Mouse (Mus musculus): ENCODE measurements at regions not wholly inside any gene's neighbourhood (a gene's known extent, or its start where the extent isn't known, plus 50 kb on each side); places are given as distances from the start of the nearest gene placed in this dataset.

- DNase-seq, result no peak
Observed at GRCm38 (mm10) chr1:43247609-43248008, 50.8 kb upstream of the Fhl2 start.

DNA sequence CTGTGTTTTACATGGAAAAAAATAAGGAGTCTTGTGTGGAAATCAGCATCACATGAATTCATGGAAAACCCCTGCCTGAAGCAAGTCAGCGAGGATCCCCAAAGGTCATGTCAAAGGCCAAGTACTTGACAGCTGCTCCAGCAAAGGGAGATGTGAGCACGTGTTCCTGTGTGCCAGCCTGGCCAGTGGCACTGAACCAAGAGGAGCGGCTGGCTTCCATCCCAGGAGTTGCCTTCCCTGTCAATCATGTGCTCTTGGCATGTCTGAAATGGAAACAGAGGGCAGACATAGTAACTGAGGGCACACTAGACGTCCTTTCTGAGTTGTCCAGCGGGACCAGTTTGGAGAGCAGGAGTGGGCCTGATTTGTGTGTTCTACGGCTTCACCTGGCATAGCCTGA is 53.5 kb upstream of the Fhl2 start:
- DNase-seq, result peak; percentile 33 to 76

GRCm38 (mm10) chr1:43251356-43251755 is 54.6 kb upstream of the Fhl2 start:
- no peak for DNase-seq

GRCm38 (mm10) chr1:43254129-43254528 is 57.3 kb upstream of the Fhl2 start:
- no peak for DNase-seq

DNA sequence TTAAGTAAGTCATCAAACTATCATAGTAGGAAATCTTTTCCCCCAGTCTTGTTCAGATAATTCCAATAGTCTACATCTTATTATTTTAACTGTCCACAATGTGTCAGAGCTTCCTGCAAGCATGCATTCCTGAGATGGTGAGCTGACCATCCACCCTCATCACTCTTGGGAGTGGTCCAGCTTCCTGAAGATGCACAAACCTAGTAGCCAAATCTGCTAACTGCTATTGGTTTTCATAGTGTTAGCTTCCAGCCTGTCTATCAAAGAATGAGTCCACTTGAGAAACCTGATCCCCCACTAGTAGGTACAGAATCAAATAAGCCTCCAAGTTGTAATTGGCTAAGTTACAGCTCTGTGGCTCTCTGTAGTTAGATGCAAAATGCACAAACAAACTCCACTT is 59.3 kb upstream of the Fhl2 start:
- no peak for DNase-seq

GRCm38 (mm10) chr1:43257909-43258308 is 61.1 kb upstream of the Fhl2 start:
- no peak for DNase-seq

DNA sequence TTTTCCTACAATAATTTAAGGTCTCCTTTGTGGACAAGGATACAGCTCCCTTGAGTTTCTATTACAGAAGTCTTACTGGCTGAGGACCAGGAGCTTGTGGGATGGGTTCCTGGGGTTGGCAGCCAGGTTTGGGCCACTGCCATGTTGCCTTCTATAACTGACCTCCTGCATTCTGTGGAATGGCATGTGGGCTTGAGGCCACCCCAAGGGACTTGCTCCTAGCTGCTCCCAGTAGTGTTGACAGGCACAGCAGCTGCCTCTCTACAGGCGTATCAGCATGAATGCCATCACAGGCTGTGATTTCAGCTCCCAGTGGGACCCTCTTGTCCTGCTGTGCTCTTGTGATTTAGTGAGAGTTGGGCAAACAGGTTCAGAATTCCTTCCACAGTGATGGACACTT is 63.1 kb upstream of the Fhl2 start:
- peak in 1 of 2 experiments; percentile 4 for DNase-seq

DNA sequence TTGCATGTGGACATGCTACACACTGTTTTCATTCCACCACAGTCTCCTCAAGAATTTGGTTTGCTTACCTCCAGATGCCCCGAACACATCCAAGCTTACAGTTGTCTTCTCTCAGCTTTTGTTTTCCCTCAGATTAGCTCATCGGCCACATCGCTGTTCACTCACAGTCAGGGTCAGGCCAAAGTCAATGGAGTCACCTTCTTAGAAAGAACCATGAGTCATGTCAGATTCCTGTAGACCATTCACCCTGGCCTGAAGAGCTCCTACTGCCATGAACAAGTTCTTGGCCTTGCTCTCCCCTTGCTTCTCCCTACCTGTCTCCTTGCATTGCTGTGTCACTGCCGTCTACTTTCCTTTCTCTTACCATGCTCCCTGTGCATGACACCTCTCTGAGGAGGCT is 63.7 kb upstream of the Fhl2 start:
- DNase-seq, result no peak

- peak; percentile 86 to 87 for DNase-seq
Observed at GRCm38 (mm10) chr1:43264407-43264889, 67.7 kb upstream of the Fhl2 start.

DNA sequence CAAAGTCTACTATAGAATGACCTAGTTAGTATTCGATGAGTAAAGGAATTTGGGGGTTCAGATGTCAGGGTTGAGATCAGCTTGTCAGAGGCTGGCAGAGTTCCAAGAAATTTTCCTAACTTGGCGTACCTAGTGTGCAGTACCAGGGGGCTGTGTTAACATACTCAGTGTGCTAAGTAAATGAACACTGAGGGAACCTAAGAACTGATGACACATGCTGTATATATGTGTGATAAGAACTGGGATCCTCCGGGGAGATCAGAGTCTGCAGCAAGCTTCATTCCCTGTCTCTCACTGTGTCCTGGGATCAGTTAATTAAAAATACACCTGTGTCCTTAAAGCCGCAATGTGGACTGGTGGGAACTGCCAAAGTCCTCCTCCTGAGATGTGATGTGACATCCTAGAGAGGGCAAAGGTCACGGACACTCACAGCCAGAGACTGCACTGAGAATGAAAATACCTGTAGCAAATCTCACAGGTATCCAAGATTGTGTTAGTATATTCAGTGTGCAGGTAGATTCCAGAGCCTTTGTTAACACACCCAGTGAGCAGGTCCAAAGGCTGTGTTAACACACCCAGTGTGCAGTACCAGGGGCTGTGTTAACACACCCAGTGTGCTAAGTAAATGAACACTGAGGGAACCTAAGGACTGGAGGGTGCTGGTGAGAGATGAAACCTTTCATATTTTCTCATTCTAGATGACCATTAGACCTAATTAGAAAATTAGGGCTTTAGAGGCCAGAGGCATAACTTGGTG is 69.1 kb upstream of the Fhl2 start:
- DNase-seq, result no peak

DNA sequence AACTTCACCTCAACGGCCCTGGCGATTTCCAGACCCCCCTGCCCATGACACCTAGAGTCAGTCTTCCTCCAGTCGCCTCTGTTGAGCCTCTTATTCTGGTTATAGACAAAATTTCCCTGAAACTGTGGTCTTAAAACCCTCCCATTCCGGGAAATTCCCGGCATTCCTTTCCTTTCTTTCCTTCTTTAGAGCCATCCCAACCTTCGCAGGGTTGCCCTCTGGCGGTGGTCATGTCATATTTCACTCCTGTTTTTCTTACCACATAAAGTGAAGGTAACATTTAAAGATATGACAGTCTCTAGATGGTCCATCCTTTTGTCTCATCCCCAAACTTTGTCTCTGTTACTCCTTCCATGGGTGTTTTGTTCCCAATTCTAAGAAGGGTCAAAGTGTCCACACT is 72.9 kb upstream of the Fhl2 start:
- peak; percentile 12 to 18 for DNase-seq

DNA sequence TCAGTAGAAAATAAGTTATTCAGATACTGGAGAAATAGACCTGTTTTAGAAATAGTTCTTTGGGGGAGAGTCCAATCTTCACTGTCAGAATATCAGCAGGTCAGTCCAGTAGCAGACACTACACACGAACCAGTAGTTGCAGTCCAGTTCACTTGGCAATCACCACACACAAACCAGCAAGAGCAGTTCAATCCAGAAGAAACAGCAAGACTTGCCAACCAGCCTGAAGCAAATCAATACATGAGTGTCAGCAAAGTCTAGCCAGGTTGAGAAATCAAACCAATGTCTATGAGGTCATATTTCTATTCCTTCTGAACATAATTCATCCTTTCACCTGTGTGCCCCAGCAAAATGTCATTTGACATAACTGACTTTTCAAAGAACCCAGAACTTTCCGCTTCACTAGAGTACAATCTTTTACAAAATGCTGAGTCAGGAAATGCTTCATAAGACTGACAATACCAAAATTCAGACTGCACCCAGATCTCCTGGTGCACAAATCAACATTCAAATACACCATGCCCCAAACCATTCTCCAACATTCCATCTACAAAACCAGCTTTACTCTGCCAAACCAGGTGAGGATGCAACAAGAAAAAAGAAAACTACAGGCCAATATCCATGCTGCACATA is 76.6 kb upstream of the Fhl2 start:
- no peak for DNase-seq

DNA sequence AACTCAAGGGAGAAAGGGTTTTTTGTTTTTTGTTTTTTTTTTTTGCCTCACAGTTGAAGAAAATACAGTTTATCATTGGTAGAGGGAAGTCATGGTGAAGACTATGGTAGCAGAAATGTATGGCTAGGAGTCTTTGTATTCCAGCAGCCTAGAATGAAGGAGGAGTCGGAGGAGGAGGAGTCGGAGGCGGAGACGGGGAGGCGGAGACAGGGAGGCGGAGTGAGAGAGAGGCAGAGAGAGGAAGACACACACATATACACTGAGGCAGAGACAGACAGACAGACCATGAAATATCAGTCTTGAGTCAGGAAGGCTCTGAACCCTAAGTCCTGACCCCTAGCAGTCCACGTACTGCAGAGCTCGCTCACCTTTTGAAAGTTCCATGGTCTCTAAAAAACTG is 95.0 kb upstream of the Fhl2 start:
- DNase-seq, result no peak

DNA sequence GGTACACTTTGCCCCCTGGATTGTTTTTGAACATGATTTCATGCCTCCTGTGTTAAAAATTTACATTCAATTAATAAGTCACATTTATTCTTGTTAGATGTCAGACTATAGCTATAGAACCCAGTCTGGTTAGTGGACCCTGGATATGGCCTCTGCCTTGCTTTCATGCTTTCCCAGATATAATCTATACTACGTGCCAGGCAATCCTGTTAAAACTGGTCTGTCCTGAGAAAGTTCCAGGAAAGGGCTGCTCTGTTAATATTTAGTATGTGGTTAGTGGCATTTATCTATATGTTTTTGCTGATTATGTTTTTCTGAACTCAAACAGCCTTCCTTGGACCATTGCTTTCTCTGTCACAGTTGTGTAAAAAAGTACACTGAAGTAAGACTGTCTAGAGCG is 95.8 kb upstream of the Fhl2 start:
- no peak for DNase-seq

- DNase-seq, result no peak
Observed at GRCm38 (mm10) chr1:43294221-43295012, 97.6 kb upstream of the Fhl2 start.

- DNase-seq, result no peak
Observed at GRCm38 (mm10) chr1:43297579-43297978, 100.8 kb upstream of the Fhl2 start.

DNA sequence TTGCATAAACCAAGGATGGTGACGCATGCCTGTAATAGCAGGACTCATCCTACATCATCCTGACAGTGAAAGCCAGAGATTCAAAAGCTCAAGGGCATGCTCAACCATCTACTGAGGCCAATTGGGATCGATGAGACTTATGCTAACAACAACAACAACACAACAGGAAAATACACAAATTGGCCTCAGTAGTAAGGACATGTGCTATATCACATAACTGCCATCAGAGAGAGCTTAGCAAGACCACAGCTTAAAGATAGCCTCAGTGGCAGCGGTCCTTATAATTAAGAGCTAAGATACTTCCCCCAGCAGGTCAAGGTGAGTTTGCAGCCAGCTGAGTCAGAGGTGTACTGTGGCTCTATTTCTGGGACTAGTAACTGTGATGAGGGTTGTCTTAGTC is 102.0 kb upstream of the Fhl2 start:
- no peak for DNase-seq

GRCm38 (mm10) chr1:43299490-43300302 is 102.9 kb upstream of the Fhl2 start:
- peak; percentile 35 to 64 for DNase-seq

GRCm38 (mm10) chr1:43300676-43301075 is 103.9 kb upstream of the Fhl2 start:
- DNase-seq, result no peak

DNA sequence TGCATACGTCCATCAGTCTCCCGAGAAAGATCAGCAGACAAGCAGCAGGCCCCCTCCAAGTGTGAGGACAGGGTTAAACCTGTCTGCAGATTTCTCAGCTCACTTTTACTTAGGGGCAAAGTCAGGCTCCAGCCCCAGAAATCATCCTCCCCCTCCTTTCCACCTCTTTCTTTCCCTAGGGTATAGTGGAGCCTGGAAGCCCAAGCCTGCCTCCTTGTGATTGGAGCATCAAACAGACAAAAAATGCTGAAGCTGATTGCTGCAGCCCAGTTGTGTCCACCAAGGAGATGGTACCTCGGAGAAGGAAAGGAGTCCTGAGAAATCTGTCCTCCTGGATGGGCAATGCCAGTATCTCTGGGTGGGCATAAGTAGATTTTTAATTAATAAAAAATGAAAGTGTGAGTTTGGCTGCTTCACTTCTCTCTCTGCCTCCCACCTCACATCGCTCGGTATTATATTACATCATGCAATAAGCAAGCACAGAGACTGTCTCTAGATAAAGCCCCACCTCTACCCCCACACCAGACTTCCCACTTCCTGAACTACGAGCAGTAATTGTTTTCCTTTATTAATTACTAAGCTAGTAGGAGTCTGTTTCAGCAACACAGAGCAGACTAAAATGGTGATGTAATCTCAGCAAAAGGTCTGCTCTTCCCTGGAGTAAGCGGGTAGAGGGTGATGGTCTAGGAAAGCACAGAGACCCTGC is 105.2 kb upstream of the Fhl2 start:
- DNase-seq, result no peak

DNA sequence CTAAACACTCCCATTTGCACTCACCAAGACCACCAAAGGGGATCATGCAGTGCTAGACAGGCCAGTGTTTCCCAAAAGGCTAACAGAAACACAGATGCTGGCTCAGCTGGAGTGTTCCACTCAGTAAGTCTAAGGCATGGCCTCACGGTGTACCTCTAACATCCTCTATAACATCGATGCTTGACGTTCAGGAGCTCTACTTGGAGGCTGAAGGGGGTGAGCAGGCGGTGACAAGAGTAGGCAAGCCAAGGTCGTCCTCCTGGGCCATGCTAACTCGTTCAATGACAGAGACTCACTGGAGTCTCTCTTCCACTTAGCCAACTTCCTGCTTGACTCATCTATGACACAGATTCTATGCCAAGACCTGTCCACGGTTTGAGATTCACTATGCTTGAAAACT is 105.9 kb upstream of the Fhl2 start:
- no peak for DNase-seq
